Mouse (Mus musculus) monocyte, adult 5-6 weeks (primary cell): ENCODE data around the gene Rnf40. TPM values are rescaled to one million over a fixed set of nuclear protein-coding genes. Genes with fewer than 3 reads are reported as not detected.
"Not testable (repeated sequence)": the region's sequence is repeated elsewhere in the genome, so short reads cannot be mapped to it uniquely, and the experiment has no call there.

ENCODE experiments used
- ATAC-seq: fragments of 153-309, 156-312 bp; replicated peaks from 2 replicates; pipeline ENCODE4 v1.8.0; 2017; ENCODE audit warnings: mild to moderate bottlenecking; ENCODE audit not compliant: low TSS enrichment, insufficient number of reproducible peaks, severe bottlenecking, poor library complexity, low FRiP score
- total RNA-seq: library from RNA; stranded (forward); fragments of 200-1000, 200-491, 200-594 nt; gene quantifications from 3 replicates; pipeline ENCODE4 v1.2.3, GENCODE M21; 2017

Gene Rnf40
- total RNA-seq, 1 experiment from 2014 or later = 67.4 TPM

DNA sequence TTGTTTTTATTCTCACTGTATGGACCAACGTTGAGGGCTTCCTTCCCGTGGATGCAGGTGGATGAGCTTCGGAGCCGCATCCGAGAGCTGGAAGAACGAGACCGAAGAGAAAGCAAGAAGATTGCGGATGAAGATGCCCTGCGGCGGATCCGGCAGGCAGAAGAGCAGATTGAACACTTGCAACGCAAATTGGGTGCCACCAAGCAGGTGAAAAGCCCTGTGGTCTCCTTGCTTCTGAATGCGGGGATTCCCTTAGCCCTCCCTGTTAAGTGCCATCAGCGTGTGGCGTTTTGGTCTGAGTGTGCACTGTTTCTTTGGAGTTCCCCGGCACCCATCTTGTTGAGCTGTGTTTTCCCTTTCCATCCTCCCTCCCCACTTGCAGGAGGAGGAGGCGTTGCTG is 8.2 kb downstream of the Rnf40 start:
- ATAC-seq = no peak

DNA sequence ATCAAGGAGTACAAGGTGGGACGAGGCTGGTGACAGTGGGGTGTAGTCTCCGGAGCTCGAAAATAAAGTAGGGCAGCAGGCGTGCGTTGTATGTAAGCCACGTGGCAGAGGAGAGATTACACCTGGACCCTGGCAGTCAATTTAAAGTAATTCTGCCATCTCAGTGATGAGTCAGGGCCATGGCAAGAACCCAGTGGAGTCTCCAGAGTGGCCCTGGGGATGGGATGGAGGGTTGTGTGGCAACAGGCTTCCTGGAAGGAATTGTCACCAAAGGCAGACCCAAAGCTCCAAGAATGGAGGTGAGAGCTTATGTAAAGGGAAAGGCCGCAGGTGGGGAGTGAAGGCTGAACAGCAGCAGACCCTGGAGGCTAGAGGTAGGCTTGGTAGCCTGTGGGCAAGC is 12.0 kb downstream of the Rnf40 start:
- no peak for ATAC-seq

GRCm38 (mm10) chr7:127601735-127602134 is 13.2 kb downstream of the Rnf40 start:
- no peak for ATAC-seq

GRCm38 (mm10) chr7:127602903-127603302 is 14.3 kb downstream of the Rnf40 start:
- ATAC-seq = no peak

- no peak for ATAC-seq
Measured at GRCm38 (mm10) chr7:127604256-127604655, 15.7 kb downstream of the Rnf40 start.

- no peak for ATAC-seq
Measured at GRCm38 (mm10) chr7:127607150-127607549, 18.6 kb downstream of the Rnf40 start.

- no peak for ATAC-seq
Measured at GRCm38 (mm10) chr7:127611011-127611410, 22.4 kb downstream of the Rnf40 start.

- no peak for ATAC-seq
Measured at GRCm38 (mm10) chr7:127611561-127611960, 23.0 kb downstream of the Rnf40 start.

GRCm38 (mm10) chr7:127613501-127613900 is 24.9 kb downstream of the Rnf40 start:
- ATAC-seq = no peak

DNA sequence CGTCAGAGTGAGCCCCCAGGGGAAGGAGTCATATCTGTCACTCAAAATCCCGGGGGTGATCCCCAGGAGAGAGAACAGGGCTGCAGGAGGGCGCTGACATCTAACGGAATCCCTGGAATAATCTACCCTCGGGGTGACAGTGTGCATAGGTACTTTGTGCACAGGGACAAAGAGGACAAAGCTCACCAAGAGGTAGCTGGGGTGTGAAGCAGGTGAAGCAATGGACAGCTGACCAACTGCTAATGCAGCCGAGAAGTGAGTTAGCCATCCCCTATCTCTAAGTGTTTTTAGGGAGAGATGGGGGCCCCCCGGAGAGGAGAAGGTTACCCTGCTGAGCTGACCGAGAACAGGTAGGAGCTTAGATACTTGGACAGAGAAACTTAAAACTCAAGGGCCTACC is 25.5 kb downstream of the Rnf40 start:
- no peak for ATAC-seq

- ATAC-seq = no peak
Measured at GRCm38 (mm10) chr7:127614511-127614890, 25.9 kb downstream of the Rnf40 start.

DNA sequence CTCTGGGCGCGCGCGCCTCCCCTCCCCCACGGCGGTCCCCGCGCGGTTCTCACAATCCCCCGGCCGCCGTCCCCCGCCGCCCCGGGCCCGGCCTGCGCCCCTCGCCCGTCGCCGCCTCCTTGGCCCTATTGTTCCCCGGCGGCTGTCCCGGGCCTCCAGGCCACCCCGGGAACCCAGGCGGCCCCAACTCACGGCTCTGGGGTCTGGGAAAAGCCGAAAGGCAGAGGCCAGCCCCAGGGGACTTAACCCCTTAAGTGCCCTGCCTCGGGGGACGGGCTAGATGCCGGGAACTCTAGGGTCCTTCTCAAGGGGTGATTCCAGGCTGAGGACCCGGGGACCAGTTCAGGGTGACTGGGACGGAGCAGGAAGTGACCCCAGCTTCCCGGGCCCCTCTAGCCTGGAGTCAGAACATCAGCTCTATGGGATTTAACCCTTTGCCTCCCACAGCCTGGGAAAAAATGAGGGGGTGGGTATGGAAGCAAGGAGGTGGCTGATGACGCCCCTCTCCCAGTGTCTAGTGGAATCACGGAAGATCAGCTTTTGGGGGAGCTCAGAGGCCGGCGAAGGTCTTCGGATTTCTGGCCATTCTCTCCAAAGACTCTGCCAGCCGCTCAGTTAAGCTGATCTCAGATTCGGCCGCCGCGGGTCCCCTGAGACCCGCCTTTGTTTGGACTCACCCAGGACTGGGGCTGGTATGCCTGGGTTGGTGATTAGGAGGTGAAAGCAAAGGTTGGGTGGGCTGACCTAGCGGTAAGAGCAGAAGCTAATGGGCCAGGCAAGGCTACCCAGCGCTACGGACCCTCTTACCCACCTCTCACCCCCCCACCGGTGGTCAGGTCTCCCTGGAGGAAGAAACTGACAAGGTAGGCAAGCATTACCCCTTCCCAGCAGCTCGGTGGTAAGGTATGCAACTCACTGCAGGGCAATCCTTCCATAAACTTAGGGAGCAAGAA is 26.6 kb downstream of the Rnf40 start, which contains the start of gene Zfp629:
Zfp629 (minus strand) TSS at position 907 of the 953 bp plus-strand sequence.
- peak; percentile 7; the same call in 1 of the 2 replicates for ATAC-seq

DNA sequence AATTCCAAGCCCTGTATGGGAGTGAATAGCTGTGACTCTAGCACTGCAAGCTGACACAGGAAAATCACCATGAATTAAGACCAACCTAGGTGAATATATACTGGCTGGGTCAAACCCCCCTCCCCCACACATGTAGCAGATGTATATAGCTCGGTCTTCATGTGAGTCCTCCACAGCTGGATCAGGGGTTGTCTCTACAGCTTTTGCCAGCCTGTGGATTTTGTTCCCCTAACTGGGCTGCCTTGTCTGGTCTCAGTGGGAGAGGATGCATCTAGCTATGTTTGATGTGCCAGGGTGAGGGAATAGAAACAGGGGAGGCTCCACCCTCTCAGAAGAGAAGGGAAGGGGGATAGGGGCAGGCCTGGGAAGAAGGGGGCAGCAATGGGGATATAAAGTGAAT is 27.8 kb downstream of the Rnf40 start:
- no peak for ATAC-seq

- no peak for ATAC-seq
Measured at GRCm38 (mm10) chr7:127616881-127617280, 28.3 kb downstream of the Rnf40 start.

DNA sequence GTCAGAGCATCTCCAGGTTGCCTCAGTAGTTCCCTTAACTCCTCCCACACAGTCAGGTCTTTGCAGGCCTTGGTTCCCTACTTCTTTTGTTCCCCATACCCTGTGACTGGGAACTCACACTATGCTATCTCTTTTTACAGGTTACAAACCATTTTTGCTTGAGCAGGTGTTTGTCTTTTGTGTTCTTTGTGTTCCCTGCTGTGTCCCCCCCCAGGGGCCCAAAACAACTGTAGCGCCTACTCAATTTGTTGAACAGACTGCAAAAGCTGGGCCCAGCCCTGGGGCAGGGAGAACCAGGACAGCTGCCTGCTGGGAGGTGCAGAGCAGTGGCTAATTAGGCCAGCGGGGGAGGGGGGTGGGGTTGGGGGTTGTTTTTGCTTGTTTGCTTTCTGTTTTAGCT is 29.4 kb downstream of the Rnf40 start:
- no peak for ATAC-seq

- not testable (repeated sequence) for ATAC-seq
Measured at GRCm38 (mm10) chr7:127618402-127618801, 29.8 kb downstream of the Rnf40 start.

GRCm38 (mm10) chr7:127626039-127626438 is 37.5 kb downstream of the Rnf40 start:
- ATAC-seq = no peak

- ATAC-seq = no peak
Measured at GRCm38 (mm10) chr7:127626471-127626870, 37.9 kb downstream of the Rnf40 start.

DNA sequence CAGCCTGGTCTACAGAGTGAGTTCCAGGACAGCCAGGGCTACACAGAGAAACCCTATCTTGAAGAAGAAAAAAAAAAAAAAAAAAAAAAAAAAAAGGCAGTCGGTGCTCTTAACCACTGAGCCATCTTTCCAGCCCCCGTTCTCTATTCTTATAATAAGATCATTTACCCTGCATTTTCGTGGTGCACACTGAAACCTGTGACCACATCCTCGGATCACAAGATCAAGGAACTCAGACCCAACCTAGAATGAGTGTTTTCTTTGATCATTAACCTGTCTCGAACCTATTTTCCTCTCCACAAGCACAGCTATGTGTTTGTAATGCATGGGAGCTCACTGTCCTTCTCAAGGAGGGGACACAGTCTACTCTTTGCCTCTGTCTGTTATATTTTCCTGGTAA is 40.1 kb downstream of the Rnf40 start:
- ATAC-seq = no peak

- no peak for ATAC-seq
Measured at GRCm38 (mm10) chr7:127631416-127631815, 42.8 kb downstream of the Rnf40 start.
